Mouse (Mus musculus) megakaryocyte, embryonic 14.5 days (primary cell): ENCODE measurements around the gene Mgat1.

Source experiments
- FLI1 ChIP-seq: IDR thresholded peaks from 2 replicates; pipeline ENCODE4 v1.6.1; 2012; ENCODE audit warnings: low read length, inconsistent platforms, mixed read lengths
- GATA1 ChIP-seq: IDR thresholded peaks from 3 replicates; pipeline ENCODE4 v1.6.1; 2012; ENCODE audit warnings: mixed read lengths, low read length, inconsistent platforms, borderline replicate concordance

DNA sequence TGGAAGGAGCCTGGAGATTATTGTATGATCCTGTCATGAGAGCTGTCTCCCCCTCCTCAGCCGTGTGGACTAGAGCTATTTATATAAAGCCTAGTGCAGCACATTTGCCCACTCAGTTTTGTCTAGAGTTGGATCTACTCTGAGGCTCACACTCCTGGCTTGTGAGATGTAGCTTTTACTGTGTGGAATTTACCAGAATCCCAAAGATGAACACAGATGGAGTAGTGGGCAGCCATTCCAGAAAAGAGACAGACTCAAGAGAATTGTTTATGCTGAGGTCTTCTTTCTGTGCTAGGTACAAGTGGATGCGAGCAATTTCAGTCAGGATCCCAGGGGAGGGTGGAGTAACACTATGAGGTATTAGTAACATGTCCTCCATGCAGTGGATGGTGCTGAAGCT lies 43.3 kb downstream of the Mgat1 start:
- TF ChIP-seq GATA1 (no peak), FLI1 (no peak)
